Mouse (Mus musculus) heart, embryonic 12.5 days (tissue): Measurements from ENCODE around the gene Sik3. TPM values are rescaled to one million over a fixed set of nuclear protein-coding genes. Genes with fewer than 3 reads are reported as not detected.
A peak's percentile ranks its signal among the peaks of the same experiment; 100 is the strongest.

Experiments
- ATAC-seq: fragments of 200-750 bp; cut with Nextera tagmentation; 2 replicates; pipeline ENCODE4 v1.8.0; 2017; ENCODE audit warnings: moderate TSS enrichment, moderate library complexity; ENCODE audit not compliant: insufficient number of reproducible peaks, low FRiP score
- H3K27ac ChIP-seq: fragments of 300-500 bp; sonication (generic); 2 replicates; pipeline ENCODE4 v1.5.1; 2016; ENCODE audit warnings: mild to moderate bottlenecking, moderate library complexity; ENCODE audit not compliant: poor library complexity, severe bottlenecking
- H3K27me3 ChIP-seq: fragments of 300-500 bp; sonication (generic); replicated peaks from 2 replicates; pipeline ENCODE4 v1.6.1; 2016; ENCODE audit warnings: mild to moderate bottlenecking, moderate library complexity
- H3K36me3 ChIP-seq: fragments of 300-500 bp; sonication (generic); 2 replicates; pipeline ENCODE4 v1.6.1; 2016; ENCODE audit warnings: mild to moderate bottlenecking, moderate library complexity
- H3K4me1 ChIP-seq: fragments of 300-500 bp; sonication (generic); replicated peaks from 2 replicates; pipeline ENCODE4 v1.6.1; 2016; ENCODE audit warnings: mild to moderate bottlenecking
- H3K4me2 ChIP-seq: fragments of 300-500 bp; sonication (generic); 2 replicates; pipeline ENCODE4 v1.6.1; 2016; ENCODE audit warnings: mild to moderate bottlenecking, moderate library complexity
- H3K4me3 ChIP-seq: fragments of 300-500 bp; sonication (generic); 2 replicates; pipeline ENCODE4 v1.5.1; 2016; ENCODE audit warnings: mild to moderate bottlenecking
- H3K9ac ChIP-seq: fragments of 300-500 bp; sonication (generic); 2 replicates; pipeline ENCODE4 v1.6.1; 2016; ENCODE audit warnings: mild to moderate bottlenecking, moderate library complexity
- H3K9me3 ChIP-seq: fragments of 300-500 bp; sonication (generic); replicated peaks from 2 replicates; pipeline ENCODE4 v1.6.1; 2016; ENCODE audit warnings: mild to moderate bottlenecking, moderate library complexity
- WGBS: fragments of 180-500 bp; shearing (Covaris S2); methylation state at CpG from one replicate; pipeline ENCODE4 v1.1.7; 2016; 5-methylcytosine and 5-hydroxymethylcytosine counted together
- polyA plus RNA-seq: library from polyadenylated mRNA; unstranded; fragments of >200 nt; fragmentation: Nextera tagmentation; extraction: Ambion mirVana; gene quantifications from 2 replicates; pipeline ENCODE4 v1.2.1, GENCODE M21; 2016

The Sik3 gene
- polyA plus RNA-seq, 1 experiment from 2014 or later = 13.9 TPM

DNA sequence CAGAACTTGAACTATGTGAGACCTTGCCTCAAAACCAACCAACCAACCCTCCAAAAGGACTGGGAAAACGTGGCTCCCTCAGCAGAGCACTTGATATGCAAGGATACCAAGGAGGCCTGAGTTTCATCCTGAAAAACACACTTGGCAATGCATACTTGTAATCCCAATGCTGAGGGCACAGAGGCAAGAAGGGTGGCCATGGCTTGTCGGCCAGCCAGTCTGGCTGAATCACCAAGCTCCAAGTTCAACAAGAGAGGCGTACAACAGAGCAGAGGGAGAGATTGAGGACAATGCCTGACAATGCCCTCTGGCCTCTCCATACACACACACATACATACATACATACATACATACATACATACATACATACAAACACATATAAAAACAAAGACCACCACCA, 8.1 kb upstream of the Sik3 start:
- Histone ChIP-seq H3K4me2 (no peak overlapping the region), H3K36me3 (no peaks in the 10 kb centered on the region)
- WGBS = 59% methylated on average over 3 of the region's 3 CpGs

DNA sequence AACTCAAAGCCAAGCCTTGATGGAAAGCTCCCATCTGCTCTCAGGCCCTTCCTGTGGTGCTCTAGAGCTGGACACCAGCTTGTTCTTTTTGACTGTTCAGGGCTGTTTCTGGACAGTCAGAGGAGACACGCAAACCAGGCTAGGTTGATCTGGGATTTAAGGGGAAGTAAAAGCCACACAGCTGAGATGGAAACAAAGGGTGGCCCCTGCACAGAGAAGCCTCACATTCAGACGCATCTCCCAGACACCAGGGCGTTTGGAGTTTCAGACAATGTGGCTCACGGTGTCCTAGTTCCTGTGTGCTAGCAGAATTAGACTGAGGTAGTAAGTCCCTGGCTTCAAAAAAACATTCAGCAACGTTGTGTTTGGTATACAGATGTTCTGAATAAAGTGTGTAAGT, 6.4 kb upstream of the Sik3 start:
- peaks cover under 1% of the 10 kb centered on the region; the same call in 1 of the 2 replicates for H3K4me1 ChIP-seq
- no peak overlapping the region for H3K27ac ChIP-seq
- H3K36me3 ChIP-seq = no peaks in the 10 kb centered on the region
- no peak for ATAC-seq
- no peak overlapping the region for H3K4me2 ChIP-seq
- no peak overlapping the region for H3K4me3 ChIP-seq
- H3K9me3 ChIP-seq = no peaks in the 10 kb centered on the region
- 64% methylated on average over 5 of the region's 5 CpGs for WGBS
- no peaks in the 10 kb centered on the region for H3K27me3 ChIP-seq
- H3K9ac ChIP-seq = no peak overlapping the region

More for the DNA sequence above, 8.1 kb upstream of the Sik3 start:
- no peak for ATAC-seq
- H3K9me3 ChIP-seq = no peaks in the 10 kb centered on the region
- H3K4me1 ChIP-seq = no peaks in the 10 kb centered on the region
- H3K9ac ChIP-seq = no peak overlapping the region
- no peak overlapping the region for H3K4me3 ChIP-seq
- H3K27ac ChIP-seq = no peak overlapping the region
- no peaks in the 10 kb centered on the region for H3K27me3 ChIP-seq

GRCm38 (mm10) chr9:46008931-46009668, 3.5 kb upstream of the Sik3 start:
- 64% methylated on average over 7 of the region's 7 CpGs for WGBS
- no peak for ATAC-seq
- Histone ChIP-seq H3K4me3 (no peak overlapping the region), H3K4me2 (no peak overlapping the region), H3K9me3 (no peaks in the 10 kb centered on the region), H3K27me3 (no peaks in the 10 kb centered on the region), H3K27ac (no peak overlapping the region), H3K4me1 (peaks cover 17% of the 10 kb centered on the region), H3K9ac (no peak overlapping the region), H3K36me3 (no peaks in the 10 kb centered on the region)

DNA sequence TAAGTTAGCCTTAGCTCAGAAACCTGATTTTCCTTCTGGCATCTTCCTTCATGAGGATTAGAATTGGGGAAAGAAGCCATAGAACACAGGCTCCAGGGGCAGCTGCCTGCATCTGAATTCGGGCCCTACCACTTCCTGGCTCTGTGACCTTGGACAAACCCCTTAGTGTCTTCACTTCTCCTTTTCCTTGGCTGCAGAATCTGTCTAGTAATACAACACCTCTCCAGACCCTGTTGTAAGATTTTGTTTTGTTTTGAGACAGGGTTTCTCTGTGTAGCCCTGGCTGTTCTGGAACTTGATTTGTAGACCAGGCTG, 3.0 kb upstream of the Sik3 start:
- H3K4me3 ChIP-seq = no peak overlapping the region
- no peak for ATAC-seq
- no peaks in the 10 kb centered on the region for H3K27me3 ChIP-seq
- WGBS = 52% methylated on average over 1 of the region's 1 CpGs
- H3K9ac ChIP-seq = no peak overlapping the region
- peaks cover 22% of the 10 kb centered on the region for H3K4me1 ChIP-seq
- no peaks in the 10 kb centered on the region for H3K36me3 ChIP-seq
- no peaks in the 10 kb centered on the region for H3K9me3 ChIP-seq
- no peak overlapping the region for H3K27ac ChIP-seq
- no peak overlapping the region for H3K4me2 ChIP-seq

DNA sequence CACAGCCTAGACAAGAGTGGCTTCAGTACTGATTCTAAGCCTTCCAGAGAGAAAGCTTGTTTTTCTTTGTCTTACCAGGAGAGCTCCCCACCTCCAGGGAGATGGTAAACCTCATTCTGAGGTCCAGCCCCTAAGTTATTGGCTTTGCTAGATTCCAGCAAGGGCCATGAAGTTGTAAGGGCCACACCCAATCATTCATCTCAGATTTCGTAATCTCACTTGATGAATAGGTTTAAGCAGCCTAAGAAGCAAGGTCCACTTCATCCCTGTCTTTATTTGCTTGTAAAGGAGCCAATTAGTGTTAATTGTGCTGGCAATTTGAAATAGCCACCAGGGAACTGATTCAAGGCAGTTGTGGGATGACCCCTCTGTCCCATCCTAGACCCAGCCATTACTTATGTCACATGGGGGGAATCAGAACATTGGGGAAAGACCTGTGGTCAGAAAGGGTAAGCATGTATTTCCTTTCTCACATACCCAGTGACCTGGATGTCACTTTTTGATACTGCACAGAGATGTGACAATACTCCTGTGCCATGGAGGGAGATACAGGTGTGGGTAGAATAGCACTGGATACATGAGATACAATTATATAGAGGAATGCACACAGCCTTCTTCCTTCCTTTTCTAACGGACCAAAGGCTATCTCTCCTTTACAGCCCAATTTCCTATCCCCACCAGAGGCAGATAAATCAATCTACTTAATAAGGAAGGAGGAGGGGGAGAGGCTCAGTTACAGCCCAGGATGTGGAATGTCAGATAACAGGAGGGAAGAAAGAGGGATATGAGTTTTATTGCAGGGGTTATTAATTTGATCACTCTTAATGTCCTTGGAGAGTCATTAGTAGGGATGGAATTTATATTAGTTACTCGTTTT, 1.3 kb upstream of the Sik3 start:
- 50% methylated on average over 3 of the region's 3 CpGs for WGBS
- Histone ChIP-seq H3K36me3 (no peaks in the 10 kb centered on the region), H3K9me3 (no peaks in the 10 kb centered on the region), H3K4me2 (peak overlapping the region; percentile 93), H3K9ac (no peak overlapping the region), H3K27me3 (no peaks in the 10 kb centered on the region), H3K27ac (no peak overlapping the region), H3K4me1 (peaks cover 38% of the 10 kb centered on the region), H3K4me3 (no peak overlapping the region)
- no peak for ATAC-seq

DNA sequence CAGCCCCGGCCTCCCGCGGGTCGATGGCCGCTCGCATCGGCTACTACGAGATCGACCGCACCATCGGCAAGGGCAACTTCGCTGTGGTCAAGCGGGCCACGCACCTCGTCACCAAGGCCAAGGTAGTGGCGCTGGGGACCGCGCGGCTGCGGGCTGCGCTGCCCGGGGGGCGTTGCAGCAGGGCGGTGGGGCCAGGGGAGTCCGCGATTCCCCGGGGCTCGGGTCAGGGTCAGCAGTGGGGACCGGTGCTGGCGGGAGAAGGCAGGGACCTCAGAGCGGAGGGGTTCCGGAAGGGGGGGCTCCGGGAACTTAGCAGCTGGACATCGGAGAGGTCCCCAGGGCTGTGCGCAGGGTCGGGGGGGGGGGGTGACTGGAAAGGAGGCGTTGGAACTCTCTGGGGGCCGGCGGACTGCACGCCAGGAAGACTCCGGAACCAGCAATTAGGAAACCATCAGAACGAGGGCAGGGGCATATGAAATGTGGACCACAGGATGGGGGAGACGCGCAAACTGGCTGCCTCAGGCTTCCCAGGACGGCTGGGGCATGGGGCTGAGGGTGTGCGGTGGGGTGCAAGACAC, 478 bp downstream of the Sik3 start:
- peak overlapping the region; percentile 89 for H3K27ac ChIP-seq
- 0% methylated on average over 42 of the region's 46 CpGs for WGBS
- H3K9me3 ChIP-seq = no peaks in the 10 kb centered on the region
- H3K4me3 ChIP-seq = peak overlapping the region; percentile 89
- H3K4me1 ChIP-seq = peaks cover 47% of the 10 kb centered on the region
- H3K4me2 ChIP-seq = peak overlapping the region; percentile 93
- no peaks in the 10 kb centered on the region for H3K27me3 ChIP-seq
- H3K9ac ChIP-seq = peak overlapping the region; percentile 92
- H3K36me3 ChIP-seq = peaks cover under 1% of the 10 kb centered on the region; the same call in 1 of the 2 replicates
- peak; percentile 68 for ATAC-seq

DNA sequence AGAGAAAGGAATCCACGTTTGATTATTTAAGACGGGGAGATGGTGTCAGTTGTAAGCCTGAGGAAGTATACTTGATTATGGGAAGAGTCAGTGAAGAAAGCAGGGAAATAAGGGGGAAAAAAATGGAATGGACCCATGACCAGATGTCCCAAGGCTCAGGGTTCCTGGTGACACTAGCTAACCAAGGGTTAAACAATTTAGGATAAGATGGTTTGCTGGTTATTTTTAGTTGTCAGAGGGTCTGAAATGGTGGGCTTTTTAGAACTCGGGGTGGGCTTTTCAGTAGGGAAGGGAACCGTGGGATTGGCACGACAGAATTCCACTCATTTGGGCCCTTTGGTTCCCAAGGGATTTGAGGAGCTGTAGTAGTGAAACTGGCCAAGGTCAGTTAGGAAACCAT, 996 bp downstream of the Sik3 start:
- no peaks in the 10 kb centered on the region for H3K27me3 ChIP-seq
- no peaks in the 10 kb centered on the region for H3K9me3 ChIP-seq
- peak overlapping the region; percentile 89 for H3K27ac ChIP-seq
- peak overlapping the region; percentile 92 for H3K9ac ChIP-seq
- H3K36me3 ChIP-seq = peaks cover 4% of the 10 kb centered on the region; the same call in 1 of the 2 replicates
- H3K4me1 ChIP-seq = peaks cover 48% of the 10 kb centered on the region
- 2% methylated on average over 5 of the region's 5 CpGs for WGBS
- H3K4me2 ChIP-seq = peak overlapping the region; percentile 93
- peak overlapping the region; percentile 89 for H3K4me3 ChIP-seq
- ATAC-seq = no peak

DNA sequence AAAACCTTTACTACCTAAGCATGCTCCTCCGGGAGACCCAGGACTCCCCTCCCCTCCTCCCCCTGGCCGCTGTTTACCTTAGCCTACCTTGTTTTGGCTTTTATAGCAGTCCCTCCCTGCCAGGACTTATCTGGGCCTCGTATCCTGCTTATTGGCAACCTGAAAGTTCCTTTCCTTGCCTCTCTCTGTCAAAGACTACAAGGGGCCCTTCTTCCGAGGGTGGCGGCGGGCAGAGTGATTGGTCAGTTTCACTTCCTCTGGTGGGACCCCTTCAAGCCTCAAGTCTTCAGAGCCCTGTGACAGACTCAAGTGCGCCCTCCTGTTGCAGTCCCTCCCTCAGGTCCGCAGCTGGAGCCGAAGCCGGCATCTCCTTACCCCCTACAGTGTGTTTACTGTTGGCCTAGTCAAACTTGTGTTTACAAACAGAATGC, 1.6 kb downstream of the Sik3 start:
- H3K27me3 ChIP-seq = no peaks in the 10 kb centered on the region
- H3K36me3 ChIP-seq = peaks cover 11% of the 10 kb centered on the region
- peak overlapping the region; percentile 70 for H3K27ac ChIP-seq
- H3K4me1 ChIP-seq = peaks cover 53% of the 10 kb centered on the region
- H3K4me3 ChIP-seq = peak overlapping the region; percentile 89
- H3K9me3 ChIP-seq = no peaks in the 10 kb centered on the region
- peak; percentile 23; the same call in 1 of the 2 replicates for ATAC-seq
- peak overlapping the region; percentile 93 for H3K4me2 ChIP-seq
- peak overlapping the region; percentile 65; the same call in 1 of the 2 replicates for H3K9ac ChIP-seq
- 2% methylated on average over 10 of the region's 10 CpGs for WGBS

DNA sequence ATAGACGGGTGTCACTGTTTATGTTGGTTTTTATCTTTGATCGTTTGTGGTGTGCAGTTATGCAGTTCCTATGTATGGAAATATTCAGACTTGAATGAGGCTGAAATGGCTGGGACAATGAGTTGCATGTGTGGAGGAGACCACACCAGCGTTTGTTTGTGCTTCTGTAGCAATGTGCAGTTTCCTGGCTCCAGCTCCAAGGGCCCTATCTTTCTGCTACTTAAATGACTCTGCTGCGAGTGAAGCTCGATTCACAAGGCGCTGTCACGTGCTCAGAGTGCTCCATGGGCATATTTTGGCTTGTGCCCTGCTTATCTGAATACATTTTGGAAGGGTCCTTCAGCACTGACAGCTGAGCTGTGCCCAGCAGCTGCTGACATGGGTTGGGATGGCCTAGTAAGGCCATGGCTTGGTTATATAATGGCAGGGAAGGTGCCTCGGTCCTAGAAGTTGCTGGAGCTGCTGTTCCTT, 2.5 kb downstream of the Sik3 start:
- ATAC-seq = no peak
- peak overlapping the region; percentile 87 for H3K27ac ChIP-seq
- H3K9me3 ChIP-seq = no peaks in the 10 kb centered on the region
- H3K36me3 ChIP-seq = peaks cover 15% of the 10 kb centered on the region
- H3K4me3 ChIP-seq = peak overlapping the region; percentile 4; the same call in 1 of the 2 replicates
- WGBS = 18% methylated on average over 8 of the region's 8 CpGs
- H3K27me3 ChIP-seq = no peaks in the 10 kb centered on the region
- H3K9ac ChIP-seq = peak overlapping the region; percentile 40; the same call in 1 of the 2 replicates
- H3K4me1 ChIP-seq = peaks cover 56% of the 10 kb centered on the region
- peak overlapping the region; percentile 93 for H3K4me2 ChIP-seq

GRCm38 (mm10) chr9:46015831-46016230, 3.2 kb downstream of the Sik3 start:
- Histone ChIP-seq H3K9me3 (no peaks in the 10 kb centered on the region), H3K27ac (peak overlapping the region; percentile 87), H3K4me3 (no peak overlapping the region), H3K36me3 (peaks cover 15% of the 10 kb centered on the region), H3K4me1 (peaks cover 56% of the 10 kb centered on the region), H3K4me2 (peak overlapping the region; percentile 93; the same call in 1 of the 2 replicates), H3K27me3 (no peaks in the 10 kb centered on the region), H3K9ac (no peak overlapping the region)
- ATAC-seq = no peak
- WGBS = 30% methylated on average over 9 of the region's 9 CpGs

DNA sequence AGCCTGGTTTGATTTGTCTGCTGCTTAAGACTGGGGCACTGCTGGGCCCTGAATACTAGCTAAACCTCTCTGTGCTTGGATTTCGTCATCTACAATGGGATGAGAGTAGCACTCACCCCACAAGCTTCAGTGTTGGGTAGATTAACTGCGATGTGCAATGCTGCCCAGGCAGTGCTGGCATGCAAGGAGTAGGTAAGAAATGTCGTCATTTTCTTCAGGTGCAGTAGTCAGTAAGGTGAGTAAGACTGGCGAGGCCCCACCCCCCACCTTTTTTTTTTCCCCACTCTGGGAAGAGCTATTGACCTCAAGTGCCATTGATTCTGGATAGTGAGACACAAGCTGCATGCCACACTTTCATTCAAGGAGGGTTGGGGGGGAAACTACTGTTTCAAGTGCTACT, 3.8 kb downstream of the Sik3 start:
- H3K9ac ChIP-seq = no peak overlapping the region
- peaks cover 54% of the 10 kb centered on the region for H3K4me1 ChIP-seq
- 71% methylated on average over 4 of the region's 4 CpGs for WGBS
- no peak overlapping the region for H3K4me3 ChIP-seq
- peak overlapping the region; percentile 87; the same call in 1 of the 2 replicates for H3K27ac ChIP-seq
- no peaks in the 10 kb centered on the region for H3K27me3 ChIP-seq
- peaks cover 15% of the 10 kb centered on the region for H3K36me3 ChIP-seq
- ATAC-seq = no peak
- H3K9me3 ChIP-seq = no peaks in the 10 kb centered on the region
- H3K4me2 ChIP-seq = no peak overlapping the region
